Mouse (Mus musculus): Measurements from ENCODE around the gene Atp5j2. TPM values are rescaled to one million over a fixed set of nuclear protein-coding genes. Genes with fewer than 3 reads are reported as not detected.

The Atp5j2 gene
- polyA plus RNA-seq, 1 experiment from 2014 or later = 102 TPM

Other genes with a start within 250 kb of the Atp5j2 start
- 11.3 to 16.6 TPM (median 16.6 TPM) in 3 replicates for gene Smurf1, start 226.2 kb downstream of the Atp5j2 start, polyA plus RNA-seq (2018)
- not detected in 3 replicates for gene Gm4871, start 159.3 kb downstream of the Atp5j2 start, polyA plus RNA-seq (2018)
- not detected in 3 replicates for gene 1700018F24Rik, start 149.1 kb downstream of the Atp5j2 start, polyA plus RNA-seq (2018)
- 37.0 to 93.9 TPM (median 74.8 TPM) in 3 replicates for gene Arpc1a, start 108.2 kb downstream of the Atp5j2 start, polyA plus RNA-seq (2018)
- not detected in 3 replicates for gene Kpna7, start 108.0 kb downstream of the Atp5j2 start, polyA plus RNA-seq (2018)
- gene Arpc1b, start 77.8 kb downstream of the Atp5j2 start, polyA plus RNA-seq (2018) = 401 to 795 TPM (median 759 TPM) in 3 replicates
- gene Pdap1, start 51.8 kb downstream of the Atp5j2 start, polyA plus RNA-seq (2018) = 39.1 to 134 TPM (median 69.9 TPM) in 3 replicates
- gene Bud31, start 51.7 kb downstream of the Atp5j2 start, polyA plus RNA-seq (2018) = 133 to 160 TPM (median 139 TPM) in 3 replicates
- 8.9 to 12.6 TPM (median 9.1 TPM) in 3 replicates for gene Ptcd1, start 25.0 kb downstream of the Atp5j2 start, polyA plus RNA-seq (2018)
- 12.2 to 17.6 TPM (median 16.5 TPM) in 3 replicates for gene Cpsf4, start 24.8 kb downstream of the Atp5j2 start, polyA plus RNA-seq (2018)
- gene Zkscan14, start 9.8 kb upstream of the Atp5j2 start, polyA plus RNA-seq (2018) = 5.3 to 8.3 TPM (median 7.4 TPM) in 3 replicates
- 4.0 to 4.8 TPM (median 4.2 TPM) in 3 replicates for gene Zkscan5, start 12.5 kb upstream of the Atp5j2 start, polyA plus RNA-seq (2018)
- 34.3 to 40.2 TPM (median 37.0 TPM) in 3 replicates for gene Zfp655, start 39.7 kb upstream of the Atp5j2 start, polyA plus RNA-seq (2018)
- gene Zscan25, start 88.4 kb upstream of the Atp5j2 start, polyA plus RNA-seq (2018) = 8.7 to 9.0 TPM (median 8.9 TPM) in 3 replicates
- not detected in 3 replicates for gene Cyp3a57, start 153.2 kb upstream of the Atp5j2 start, polyA plus RNA-seq (2018)

Measured in macrophage (primary cell).